Mouse (Mus musculus) midbrain, embryonic 15.5 days (tissue): Measurements from ENCODE around the gene Gfer. TPM values are rescaled to one million over a fixed set of nuclear protein-coding genes. Genes with fewer than 3 reads are reported as not detected.
"Not testable (repeated sequence)": the region's sequence is repeated elsewhere in the genome, so short reads cannot be mapped to it uniquely, and the experiment has no call there.

Experiments
- ATAC-seq: fragments of 200-750 bp; cut with Nextera tagmentation; replicated peaks from 2 replicates; pipeline ENCODE4 v1.8.0; 2017; ENCODE audit warnings: moderate TSS enrichment
- H3K27ac ChIP-seq: fragments of 300-500 bp; sonication (generic); 2 replicates; pipeline ENCODE4 v1.5.1; 2015; ENCODE audit warnings: mild to moderate bottlenecking, inconsistent platforms
- H3K27me3 ChIP-seq: fragments of 300-500 bp; sonication (generic); replicated peaks from 2 replicates; pipeline ENCODE4 v1.6.1; 2015; ENCODE audit warnings: inconsistent platforms
- H3K36me3 ChIP-seq: fragments of 300-500 bp; sonication (generic); replicated peaks from 2 replicates; pipeline ENCODE4 v1.6.1; 2015; ENCODE audit warnings: inconsistent platforms
- H3K4me1 ChIP-seq: fragments of 300-500 bp; sonication (generic); 2 replicates; pipeline ENCODE4 v1.6.1; 2015; ENCODE audit warnings: inconsistent platforms
- H3K4me2 ChIP-seq: fragments of 300-500 bp; sonication (generic); 2 replicates; pipeline ENCODE4 v1.6.1; 2015; ENCODE audit warnings: inconsistent platforms, mild to moderate bottlenecking, moderate library complexity
- H3K4me3 ChIP-seq: fragments of 300-500 bp; sonication (generic); 2 replicates; pipeline ENCODE4 v1.5.1; 2015; ENCODE audit warnings: mild to moderate bottlenecking, inconsistent platforms
- H3K9ac ChIP-seq: fragments of 300-500 bp; sonication (generic); 2 replicates; pipeline ENCODE4 v1.6.1; 2015; ENCODE audit warnings: mild to moderate bottlenecking, inconsistent platforms
- H3K9me3 ChIP-seq: fragments of 300-500 bp; sonication (generic); 2 replicates; pipeline ENCODE4 v1.6.1; 2016; ENCODE audit warnings: inconsistent platforms
- WGBS: fragments of 180-500 bp; shearing (Covaris S2); methylation state at CpG from one replicate; pipeline ENCODE4 v1.1.7; 2015; ENCODE audit warnings: mixed read lengths; 5-methylcytosine and 5-hydroxymethylcytosine counted together
- polyA plus RNA-seq: library from polyadenylated mRNA; unstranded; fragments of >200 nt; fragmentation: Nextera tagmentation; extraction: Ambion mirVana; gene quantifications from 2 replicates; pipeline ENCODE4 v1.2.1, GENCODE M21; 2015

Gene Gfer
- polyA plus RNA-seq, 1 experiment from 2014 or later: 39.2 TPM

DNA sequence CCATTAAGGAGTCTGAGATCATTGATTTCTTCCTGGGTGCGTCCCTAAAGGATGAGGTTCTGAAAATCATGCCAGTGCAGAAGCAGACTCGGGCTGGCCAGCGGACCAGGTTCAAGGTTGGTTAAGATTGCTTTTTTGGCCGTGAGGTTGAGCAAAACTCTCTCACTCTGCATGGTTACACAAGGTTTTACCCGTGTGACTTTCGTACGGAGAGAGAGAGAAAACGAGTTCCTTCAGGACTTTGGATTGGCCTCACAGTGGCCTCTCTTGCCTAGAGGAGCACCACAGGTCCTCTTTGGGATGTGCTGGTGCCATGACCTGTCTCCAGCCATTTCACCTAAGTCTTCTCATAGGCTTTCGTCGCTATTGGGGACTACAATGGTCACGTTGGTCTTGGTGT is 24.7 kb upstream of the Gfer start:
- not testable (repeated sequence) for H3K27me3 ChIP-seq, H3K9me3 ChIP-seq, ATAC-seq, H3K27ac ChIP-seq
- WGBS: under 1% methylated on average over 11 of the region's 11 CpGs
- H3K36me3 ChIP-seq: peaks cover 10% of the 10 kb centered on the region
- H3K9ac ChIP-seq: peak overlapping the region; percentile 70
- peak overlapping the region; percentile 72 for H3K4me2 ChIP-seq
- peak overlapping the region; percentile 77 for H3K4me3 ChIP-seq
- peaks cover 42% of the 10 kb centered on the region for H3K4me1 ChIP-seq

DNA sequence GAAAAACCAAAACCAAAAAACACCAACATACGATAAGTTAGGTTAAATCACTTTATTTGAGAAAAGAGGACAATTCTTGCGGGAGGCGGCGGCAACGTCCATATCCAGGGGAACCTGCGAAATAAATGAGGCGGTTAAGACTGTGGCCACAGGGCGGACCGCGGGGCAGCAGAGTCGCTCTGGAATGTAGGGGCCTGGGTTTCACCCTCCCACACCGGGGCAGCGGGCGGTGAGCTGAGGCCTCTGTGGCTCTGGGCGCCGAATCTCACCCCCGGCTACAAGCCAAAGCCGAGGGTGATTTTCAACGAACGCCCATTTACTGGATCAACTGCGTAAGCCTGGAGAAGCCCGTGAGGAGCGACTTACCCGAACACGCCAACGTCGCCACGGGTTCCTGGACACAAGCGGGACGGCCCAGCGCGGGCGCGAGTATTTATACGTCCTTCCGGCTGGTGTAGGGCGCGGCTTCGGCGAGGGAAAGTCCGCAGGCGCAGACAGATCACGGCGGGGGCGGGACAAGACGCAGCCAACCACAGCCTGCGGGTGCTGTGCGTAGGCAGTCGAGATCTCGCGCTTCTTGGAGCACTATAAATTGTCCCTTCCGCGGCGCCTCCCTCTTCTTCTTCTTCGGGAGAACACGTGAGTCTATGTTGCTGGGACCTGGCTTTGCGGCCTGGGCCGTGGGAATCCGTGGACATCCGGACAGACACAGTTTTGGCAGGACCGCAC is 23.7 kb upstream of the Gfer start:
- H3K36me3 ChIP-seq: peaks cover 10% of the 10 kb centered on the region
- WGBS: under 1% methylated on average over 61 of the region's 61 CpGs
- peak overlapping the region; percentile 83 for H3K27ac ChIP-seq
- peaks cover 42% of the 10 kb centered on the region for H3K4me1 ChIP-seq
- H3K4me2 ChIP-seq: peak overlapping the region; percentile 72
- ATAC-seq: peak; percentile 98
- no peaks in the 10 kb centered on the region for H3K9me3 ChIP-seq
- peak overlapping the region; percentile 77 for H3K4me3 ChIP-seq
- no peaks in the 10 kb centered on the region for H3K27me3 ChIP-seq
- H3K9ac ChIP-seq: peak overlapping the region; percentile 87

DNA sequence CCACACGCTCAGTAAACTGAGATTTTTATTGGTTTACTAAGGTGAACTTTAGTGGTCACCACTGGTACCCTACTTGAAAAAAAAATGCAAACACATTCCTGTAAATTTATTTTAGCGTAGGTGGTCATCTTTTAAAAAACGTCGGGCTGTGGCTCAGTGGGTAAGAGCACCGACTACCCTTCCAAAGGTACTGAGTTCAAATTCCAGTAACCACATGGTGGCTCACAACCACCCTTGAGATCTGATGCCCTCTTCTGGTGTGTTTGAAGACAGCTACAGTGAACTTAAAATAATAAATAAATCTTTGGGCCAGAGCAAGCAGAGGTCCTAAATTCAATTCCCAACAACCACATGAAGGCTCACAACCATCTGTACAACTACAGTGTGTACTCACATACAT is 23.0 kb upstream of the Gfer start:
- H3K4me3 ChIP-seq: peak overlapping the region; percentile 77
- not testable (repeated sequence) for H3K27me3 ChIP-seq, H3K27ac ChIP-seq, ATAC-seq, H3K9me3 ChIP-seq
- WGBS: 70% methylated on average over 5 of the region's 5 CpGs
- peak overlapping the region; percentile 72 for H3K4me2 ChIP-seq
- H3K36me3 ChIP-seq: peaks cover 10% of the 10 kb centered on the region
- peak overlapping the region; percentile 87; the same call in 1 of the 2 replicates for H3K9ac ChIP-seq
- peaks cover 38% of the 10 kb centered on the region for H3K4me1 ChIP-seq

DNA sequence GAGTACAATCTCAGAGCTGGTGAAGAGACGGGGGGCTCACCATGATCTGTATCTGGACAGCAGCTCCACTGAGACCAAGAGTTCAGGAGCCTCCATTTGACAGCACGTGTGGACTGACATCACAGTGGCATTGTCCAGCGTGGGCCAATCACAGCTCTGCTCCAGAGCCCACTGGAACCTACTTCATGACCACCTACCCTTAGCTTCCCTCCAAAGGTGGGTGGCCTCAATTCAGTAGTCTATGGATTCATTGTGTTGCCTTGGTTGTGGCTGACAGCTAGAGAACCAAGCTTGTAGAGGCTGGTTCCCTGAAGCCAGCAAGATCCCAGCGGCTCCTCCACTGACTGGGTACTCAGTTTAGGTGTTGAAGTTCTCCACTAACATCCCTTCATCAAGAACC is 22.0 kb upstream of the Gfer start, which contains the start of the genes Rnf151 and Rps2:
Gene Rnf151 (minus strand): TSS at position 121 of the 400 bp plus-strand sequence.
Gene Rps2 (plus strand): TSS at position 174 of the 400 bp plus-strand sequence.
- Histone ChIP-seq H3K36me3 (peaks cover 10% of the 10 kb centered on the region), H3K9ac (no peak within 1 kb of the TSS), H3K4me3 (peak within 1 kb of the TSS; percentile 77), H3K27me3 (no peaks in the 10 kb centered on the region), H3K27ac (no peak within 1 kb of the TSS), H3K4me1 (peaks cover 28% of the 10 kb centered on the region), H3K4me2 (peak within 1 kb of the TSS; percentile 72), H3K9me3 (no peaks in the 10 kb centered on the region)
- ATAC-seq: no peak
- 77% methylated on average over 4 of the region's 4 CpGs for WGBS

DNA sequence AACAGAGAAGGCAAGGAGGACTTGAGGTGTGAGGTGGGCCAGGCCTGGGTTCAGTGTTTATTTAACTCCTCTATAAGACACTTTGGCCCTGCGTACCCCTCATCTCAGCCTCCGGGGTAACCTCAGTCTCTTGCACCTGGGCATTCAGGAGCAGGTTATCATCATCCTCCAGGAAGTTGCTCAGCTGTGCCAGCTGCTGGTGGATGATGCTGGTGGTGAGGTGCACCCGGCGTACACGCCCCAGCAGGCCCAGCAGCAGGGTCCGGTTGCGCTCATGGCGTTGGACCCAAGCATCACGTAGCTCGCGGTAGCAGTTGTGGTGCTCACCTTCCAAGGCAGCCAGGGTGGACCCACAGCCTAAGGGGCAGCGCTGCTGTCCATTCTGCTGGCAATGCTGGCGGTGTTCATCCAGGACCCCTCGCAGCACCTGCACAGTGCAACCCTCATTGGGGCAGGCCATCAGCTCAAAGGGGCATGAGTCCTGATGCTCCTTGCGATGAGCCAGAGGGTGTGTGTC is 20.3 kb upstream of the Gfer start:
- Histone ChIP-seq H3K9ac (no peak overlapping the region), H3K36me3 (no peaks in the 10 kb centered on the region), H3K4me3 (no peak overlapping the region), H3K9me3 (no peaks in the 10 kb centered on the region), H3K4me2 (no peak overlapping the region), H3K27ac (no peak overlapping the region), H3K4me1 (peaks cover 12% of the 10 kb centered on the region), H3K27me3 (no peaks in the 10 kb centered on the region)
- no peak for ATAC-seq
- WGBS: 96% methylated on average over 15 of the region's 15 CpGs

DNA sequence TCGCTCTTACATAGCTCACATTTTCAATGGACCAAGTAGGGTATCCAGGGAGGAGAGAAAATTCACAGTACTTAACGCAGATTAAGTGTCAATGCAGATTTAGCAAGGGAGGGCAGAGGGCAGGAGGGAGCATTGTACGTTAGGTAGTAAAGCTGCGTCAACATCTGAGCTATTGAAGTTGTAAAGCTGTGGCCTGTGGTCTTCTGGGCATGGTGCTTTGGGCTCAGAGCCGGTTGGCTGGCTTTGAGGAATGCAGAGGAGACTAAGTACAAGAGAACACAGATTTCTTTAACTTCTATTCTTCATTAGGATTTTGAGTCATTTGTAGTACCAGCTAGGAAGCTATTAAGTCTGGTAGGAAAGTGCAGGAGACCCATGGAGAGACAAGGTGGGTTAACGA is 19.6 kb upstream of the Gfer start:
- Histone ChIP-seq H3K36me3 (no peaks in the 10 kb centered on the region), H3K4me3 (no peak overlapping the region), H3K9ac (no peak overlapping the region), H3K27ac (no peak overlapping the region), H3K4me1 (0 out of 2 replicates have a peak, but pooled peaks cover 7% of the 10 kb centered on the region), H3K4me2 (no peak overlapping the region), H3K9me3 (no peaks in the 10 kb centered on the region), H3K27me3 (no peaks in the 10 kb centered on the region)
- ATAC-seq: no peak
- WGBS: 21% methylated on average over 6 of the region's 6 CpGs

DNA sequence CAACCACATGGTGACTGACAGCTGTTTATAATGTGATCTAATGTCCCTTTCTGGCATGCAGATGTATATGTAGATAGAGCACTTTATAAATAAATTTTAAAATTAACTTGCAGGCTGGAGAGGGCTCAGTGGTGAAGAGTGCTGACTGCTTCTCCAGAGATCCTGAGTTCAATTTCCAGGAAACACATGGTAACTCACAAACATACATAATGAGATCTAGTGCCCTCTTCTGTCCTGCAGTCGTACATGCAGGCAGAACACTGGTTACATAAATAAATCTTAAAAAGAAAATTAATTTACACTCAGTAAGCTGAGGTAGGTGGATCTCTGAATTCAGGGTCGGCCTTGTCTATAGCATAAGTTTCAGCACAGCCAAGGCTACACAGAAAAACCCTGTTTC is 12.7 kb upstream of the Gfer start:
- peaks cover 13% of the 10 kb centered on the region; the same call in 1 of the 2 replicates for H3K36me3 ChIP-seq
- H3K27ac ChIP-seq: no peak overlapping the region
- no peaks in the 10 kb centered on the region for H3K9me3 ChIP-seq
- no peak overlapping the region for H3K4me3 ChIP-seq
- no peak overlapping the region for H3K4me2 ChIP-seq
- WGBS: 39% methylated on average over 2 of the region's 2 CpGs
- no peak overlapping the region for H3K9ac ChIP-seq
- no peak for ATAC-seq
- peaks cover 20% of the 10 kb centered on the region for H3K4me1 ChIP-seq
- no peaks in the 10 kb centered on the region for H3K27me3 ChIP-seq

DNA sequence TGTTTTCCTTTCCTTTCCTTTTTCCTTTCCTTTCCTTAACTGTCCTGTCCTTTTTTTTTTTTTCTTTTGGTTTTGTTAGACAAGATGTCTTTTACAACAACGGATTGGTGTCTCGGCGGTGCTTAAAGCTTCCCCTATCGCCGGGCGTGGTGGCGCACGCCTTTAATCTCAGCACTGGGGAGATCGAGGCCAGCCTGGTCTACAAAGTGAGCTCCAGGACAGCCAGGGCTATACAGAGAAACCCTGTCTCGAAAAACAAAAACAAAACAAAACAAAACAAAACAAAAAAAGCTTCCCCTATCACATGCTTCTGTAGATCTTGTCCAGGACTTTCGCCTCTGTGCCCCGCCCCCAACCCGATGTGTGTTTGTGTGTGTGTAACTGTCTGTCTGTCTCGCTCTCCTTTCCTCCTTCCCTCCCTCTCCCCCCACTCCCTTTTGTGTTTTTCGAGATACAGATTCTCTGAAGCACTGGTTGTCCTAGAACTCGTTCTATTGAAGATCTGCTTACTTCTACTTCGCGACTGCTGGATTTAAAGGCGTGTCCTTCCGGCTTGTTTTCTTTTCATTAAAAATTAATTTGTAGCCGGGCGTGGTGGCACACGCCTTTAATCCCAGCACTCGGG is 12.0 kb upstream of the Gfer start:
- H3K9me3 ChIP-seq: no peaks in the 10 kb centered on the region
- H3K4me3 ChIP-seq: peak overlapping the region; percentile 92
- peak overlapping the region; percentile 82 for H3K27ac ChIP-seq
- H3K9ac ChIP-seq: peak overlapping the region; percentile 80
- ATAC-seq: peak; percentile 76
- H3K4me2 ChIP-seq: peak overlapping the region; percentile 81
- no peaks in the 10 kb centered on the region for H3K27me3 ChIP-seq
- peaks cover 15% of the 10 kb centered on the region; the same call in 1 of the 2 replicates for H3K36me3 ChIP-seq
- 6% methylated on average over 24 of the region's 24 CpGs for WGBS
- peaks cover 20% of the 10 kb centered on the region for H3K4me1 ChIP-seq

DNA sequence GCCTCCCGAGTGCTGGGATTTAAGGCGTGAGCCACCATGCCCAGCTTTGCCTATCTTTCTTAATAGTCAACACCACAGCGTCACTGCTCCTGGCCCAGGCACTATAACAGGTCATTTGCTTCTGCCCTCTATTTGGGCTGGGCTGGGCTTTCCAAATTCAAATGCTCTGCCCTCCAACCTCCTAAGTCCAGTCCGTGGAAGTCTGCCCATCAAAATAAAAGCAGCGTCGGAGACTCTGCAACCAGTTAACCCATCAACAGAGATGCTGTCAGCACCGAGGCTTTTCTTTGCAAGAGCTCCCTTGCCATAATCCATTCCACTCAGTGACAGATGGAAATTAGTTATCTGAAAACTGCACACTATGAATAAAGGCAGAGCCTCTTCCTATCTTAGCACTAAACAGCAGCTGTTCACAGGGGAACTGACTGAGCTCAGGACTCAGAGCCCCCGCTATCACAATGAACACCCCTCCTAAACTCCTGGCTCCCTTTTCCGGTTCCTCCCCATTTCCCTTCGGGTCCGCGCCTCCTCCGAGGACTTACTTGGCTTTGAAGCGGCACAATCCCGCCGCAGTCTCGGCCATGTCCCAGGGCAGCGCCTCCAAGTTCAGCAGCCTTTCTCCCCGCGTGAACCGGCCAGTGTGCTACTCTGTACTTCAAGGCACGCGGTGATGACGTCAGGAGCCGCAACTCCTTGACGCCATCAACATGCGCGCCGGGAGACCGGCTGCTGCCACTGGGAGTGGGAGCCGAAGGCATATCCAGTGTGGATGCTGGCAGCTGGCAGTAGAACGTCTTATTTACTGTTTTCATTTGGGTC is 11.2 kb upstream of the Gfer start, which contains the start of gene Tbl3:
Gene Tbl3 (minus strand): TSS at position 679 of the 819 bp plus-strand sequence.
- Histone ChIP-seq H3K4me3 (peak within 1 kb of the TSS; percentile 92), H3K27me3 (no peaks in the 10 kb centered on the region), H3K9me3 (no peaks in the 10 kb centered on the region), H3K4me2 (peak within 1 kb of the TSS; percentile 81), H3K36me3 (peaks cover 20% of the 10 kb centered on the region; the same call in 1 of the 2 replicates), H3K4me1 (peaks cover 20% of the 10 kb centered on the region), H3K27ac (peak within 1 kb of the TSS; percentile 82), H3K9ac (peak within 1 kb of the TSS; percentile 80)
- WGBS: 4% methylated on average over 32 of the region's 32 CpGs
- peak; percentile 89 for ATAC-seq

DNA sequence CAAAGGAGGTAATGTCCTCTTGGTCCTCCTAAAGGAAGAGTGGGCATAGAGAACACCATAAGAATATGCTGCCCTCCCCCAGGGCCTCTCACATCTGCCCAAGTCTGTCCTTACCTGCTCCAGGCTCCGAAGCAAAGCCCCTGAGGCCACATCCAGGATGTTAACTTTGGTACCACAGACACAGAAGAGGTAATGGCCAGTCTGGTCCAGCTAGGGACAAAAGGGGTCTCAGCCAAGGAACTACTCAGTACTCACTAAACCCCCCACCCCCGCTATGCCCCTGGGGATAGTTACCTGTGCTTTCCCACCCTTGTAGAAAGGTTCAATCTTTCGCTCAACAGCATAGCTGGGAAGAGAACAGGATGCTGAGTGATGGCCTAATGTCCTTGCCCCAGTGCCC is 9.9 kb upstream of the Gfer start:
- Histone ChIP-seq H3K4me2 (no peak overlapping the region), H3K9me3 (no peaks in the 10 kb centered on the region), H3K9ac (no peak overlapping the region), H3K27ac (no peak overlapping the region), H3K4me3 (no peak overlapping the region), H3K27me3 (no peaks in the 10 kb centered on the region), H3K4me1 (peaks cover 20% of the 10 kb centered on the region), H3K36me3 (peaks cover 33% of the 10 kb centered on the region; the same call in 1 of the 2 replicates)
- ATAC-seq: no peak
- 93% methylated on average over 3 of the region's 3 CpGs for WGBS

DNA sequence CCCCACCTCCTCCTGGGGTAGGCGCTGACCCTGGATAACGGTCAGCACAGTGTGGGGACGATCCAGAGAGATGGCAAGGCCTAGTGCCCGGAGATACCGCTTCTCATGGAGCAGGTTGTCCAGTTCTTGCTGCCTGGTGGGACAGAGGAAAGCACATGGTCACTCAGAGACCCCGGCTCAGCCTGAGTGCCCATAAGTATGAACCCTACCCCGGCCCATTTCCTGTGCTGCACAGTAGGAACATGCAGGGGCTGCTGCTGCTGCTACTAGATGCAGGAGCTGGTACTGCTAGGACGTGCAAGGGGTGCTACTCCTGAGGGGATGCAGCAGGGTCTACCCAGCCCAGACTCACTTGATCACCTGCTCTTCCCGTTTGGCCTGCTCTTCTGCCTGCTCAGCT is 5.3 kb upstream of the Gfer start:
- no peak overlapping the region for H3K4me2 ChIP-seq
- no peak overlapping the region for H3K27ac ChIP-seq
- H3K4me1 ChIP-seq: peaks cover 14% of the 10 kb centered on the region
- no peak overlapping the region; the same call in 1 of the 2 replicates for H3K9ac ChIP-seq
- no peak overlapping the region for H3K4me3 ChIP-seq
- peaks cover 42% of the 10 kb centered on the region; the same call in 1 of the 2 replicates for H3K36me3 ChIP-seq
- H3K27me3 ChIP-seq: peaks cover 3% of the 10 kb centered on the region; the same call in 1 of the 2 replicates
- WGBS: 93% methylated on average over 9 of the region's 9 CpGs
- no peak for ATAC-seq
- no peaks in the 10 kb centered on the region for H3K9me3 ChIP-seq
